Mouse (Mus musculus) urinary bladder, postnatal 25 days (tissue): ENCODE measurements around the gene Gm43738.
A peak's percentile ranks its signal among the peaks of the same experiment; 100 is the strongest.
"Not testable (repeated sequence)": the region's sequence is repeated elsewhere in the genome, so short reads cannot be mapped to it uniquely, and the experiment has no call there.

Source experiments
- DNase-seq: peaks from one replicate; pipeline ENCODE4 v3.0.0; 2022; ENCODE audit warnings: low spot score

Gene Gm43738

DNA sequence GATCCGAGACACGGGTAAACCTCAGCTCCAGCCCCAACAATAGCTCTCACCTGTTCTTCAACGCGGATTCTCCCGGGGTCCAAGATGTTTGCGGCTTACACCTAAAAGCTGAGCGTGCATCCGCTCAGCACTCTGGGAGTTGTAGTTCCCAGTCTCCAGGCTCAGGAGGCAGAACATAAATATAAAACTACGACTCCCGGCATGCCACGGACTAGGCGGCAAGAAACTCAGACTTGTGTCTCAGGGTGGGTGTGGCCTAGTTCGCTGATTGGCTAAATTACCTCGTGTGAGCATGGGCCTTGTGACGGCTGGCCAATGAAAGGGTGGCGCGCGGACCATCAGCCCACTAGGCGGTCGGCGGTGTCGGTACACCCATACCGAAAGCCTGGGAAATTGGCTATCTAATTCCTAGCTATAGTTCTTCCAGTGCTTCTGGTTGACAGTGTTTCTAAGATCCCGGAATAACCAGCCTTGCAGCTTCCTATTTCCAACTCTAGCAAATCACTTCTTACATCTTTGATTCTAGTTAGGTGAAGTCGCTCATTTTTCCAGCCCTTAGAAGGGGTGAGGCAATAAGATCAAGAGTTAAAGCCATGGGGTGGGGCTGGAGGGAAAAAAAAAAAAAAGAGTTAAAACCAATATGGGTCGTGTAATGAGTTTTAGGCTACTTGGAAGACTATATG lies 1.1 kb upstream of the Gm43738 start, which contains the start of gene Fdps:
Gene Fdps, minus strand, starts transcription at position 148 of the 683 bp plus-strand sequence.
- DNase-seq, result peak; percentile 76

DNA sequence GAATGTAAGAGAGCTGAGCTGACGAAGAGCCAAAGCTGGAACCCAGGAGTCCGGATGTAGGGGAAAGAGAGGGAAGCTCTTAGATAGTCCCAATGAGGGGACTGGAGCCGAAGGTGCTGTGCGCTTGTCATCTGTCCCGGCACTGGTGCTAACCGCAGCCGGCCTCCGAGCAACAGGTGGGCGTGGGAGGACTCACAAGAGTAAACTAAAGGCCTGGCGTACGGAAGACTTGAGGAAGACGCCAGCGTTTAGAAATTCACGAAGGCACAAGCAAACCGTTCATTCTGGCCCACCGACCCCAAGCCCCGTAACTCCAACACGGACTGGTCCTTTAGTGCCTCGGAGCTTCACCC lies 536 bp upstream of the Gm43738 start:
- DNase-seq, result no peak

DNA sequence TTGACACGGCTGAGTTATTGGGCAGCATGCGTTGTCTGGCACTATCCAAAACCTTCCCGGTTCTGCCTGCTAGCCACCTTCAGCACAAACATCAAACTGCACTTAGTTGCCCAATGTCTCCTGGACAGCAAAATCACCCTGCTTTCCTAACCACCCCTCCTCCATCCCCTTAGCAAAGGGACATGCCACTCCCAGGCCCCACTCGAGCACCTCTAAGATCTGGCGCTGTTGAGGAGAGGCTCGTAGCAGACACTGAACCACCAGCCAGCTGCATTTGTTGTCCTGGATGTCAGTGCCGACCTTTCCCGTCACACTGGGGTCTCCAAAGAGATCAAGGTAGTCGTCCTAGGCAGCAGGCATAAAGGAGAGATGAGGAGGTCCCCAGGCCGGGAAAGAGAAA lies 6.9 kb downstream of the Gm43738 start:
- no peak for DNase-seq

DNA sequence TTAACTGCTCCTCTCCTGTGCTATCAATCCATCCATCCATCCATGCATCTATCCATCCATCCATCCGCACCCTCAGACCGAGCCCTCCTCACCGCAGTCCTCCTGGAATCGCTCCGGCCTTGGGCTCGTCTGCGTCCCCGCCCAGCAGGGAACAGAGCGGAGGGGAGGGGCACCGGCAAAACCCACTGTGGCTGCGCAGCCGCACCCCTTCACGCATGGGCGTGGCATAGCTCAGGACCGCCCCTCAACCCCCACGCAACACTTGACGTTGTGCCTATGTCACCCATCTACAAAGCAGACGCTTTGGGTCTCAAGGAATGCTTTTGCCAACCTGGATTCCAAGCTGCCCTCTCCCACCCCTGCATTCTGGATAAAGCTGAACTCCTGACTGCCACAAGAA lies 7.7 kb downstream of the Gm43738 start, which contains the start of gene Rusc1:
Gene Rusc1, minus strand, starts transcription at position 137 of the 400 bp plus-strand sequence.
- DNase-seq, result peak; percentile 75

DNA sequence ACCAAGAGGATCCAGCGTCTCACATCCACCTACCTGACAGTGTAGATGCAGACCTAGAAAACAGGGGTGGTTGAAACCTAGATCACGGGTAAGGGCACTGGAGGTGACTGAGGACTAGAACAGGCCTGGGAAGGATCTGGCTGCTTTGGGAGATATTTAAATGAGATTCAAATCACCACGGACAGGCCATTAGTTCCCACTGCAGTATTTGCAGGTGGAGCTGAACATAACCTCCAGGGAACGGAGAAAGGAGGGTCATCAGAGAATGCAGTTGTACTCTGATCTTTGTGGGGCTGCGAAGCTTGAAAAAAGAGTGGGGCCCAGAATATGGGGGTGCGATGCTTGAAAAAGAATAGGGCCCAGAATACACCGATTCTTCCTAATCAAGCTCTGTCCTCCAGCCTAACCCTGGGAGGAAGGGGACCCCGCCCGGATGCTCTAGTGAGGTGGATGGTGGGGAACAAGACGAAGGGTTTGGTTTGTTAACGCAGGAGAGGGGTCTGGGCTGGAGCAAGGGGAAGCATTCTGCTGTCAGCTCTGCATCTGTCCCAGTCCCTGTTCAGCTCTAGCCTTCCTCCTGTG lies 8.3 kb downstream of the Gm43738 start:
- DNase-seq, result no peak

DNA sequence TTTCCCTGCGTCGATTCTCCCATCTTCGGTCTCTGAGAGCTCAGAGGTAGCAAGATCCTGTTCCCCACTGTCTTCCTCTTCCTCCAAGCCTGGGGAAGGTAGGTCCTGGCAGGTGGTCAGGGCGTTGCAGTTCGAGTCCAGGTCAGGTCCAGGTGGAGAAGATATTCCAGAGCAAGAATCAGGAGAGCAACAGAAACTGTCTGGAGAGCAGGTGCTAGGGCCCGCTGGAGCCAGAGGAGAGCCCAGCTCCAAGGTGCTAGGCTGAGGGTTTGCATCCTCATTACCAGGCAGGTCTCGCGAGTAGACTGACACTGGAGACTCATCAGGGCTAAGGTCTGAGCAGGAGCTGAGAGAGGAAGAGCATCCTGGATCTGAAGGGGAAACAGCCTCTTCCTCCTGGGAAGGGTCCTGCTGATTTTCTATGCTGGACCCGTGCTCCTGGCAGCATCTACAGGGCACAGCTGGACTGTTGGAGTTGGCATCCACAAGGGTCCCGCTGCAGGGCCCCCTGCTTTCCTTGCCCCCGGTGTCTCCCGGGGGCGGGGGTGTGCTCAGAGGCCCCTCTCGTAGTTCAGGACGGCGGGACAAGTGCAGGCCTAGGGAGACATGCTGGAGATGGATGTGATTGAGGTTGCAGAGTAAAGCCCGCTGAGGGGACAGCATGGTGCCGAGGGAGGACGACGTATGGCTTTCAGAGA lies 8.9 kb downstream of the Gm43738 start:
- DNase-seq, result no peak

GRCm38 (mm10) chr3:89090694-89091655 lies 9.9 kb downstream of the Gm43738 start:
- DNase-seq, result peak; percentile 89

DNA sequence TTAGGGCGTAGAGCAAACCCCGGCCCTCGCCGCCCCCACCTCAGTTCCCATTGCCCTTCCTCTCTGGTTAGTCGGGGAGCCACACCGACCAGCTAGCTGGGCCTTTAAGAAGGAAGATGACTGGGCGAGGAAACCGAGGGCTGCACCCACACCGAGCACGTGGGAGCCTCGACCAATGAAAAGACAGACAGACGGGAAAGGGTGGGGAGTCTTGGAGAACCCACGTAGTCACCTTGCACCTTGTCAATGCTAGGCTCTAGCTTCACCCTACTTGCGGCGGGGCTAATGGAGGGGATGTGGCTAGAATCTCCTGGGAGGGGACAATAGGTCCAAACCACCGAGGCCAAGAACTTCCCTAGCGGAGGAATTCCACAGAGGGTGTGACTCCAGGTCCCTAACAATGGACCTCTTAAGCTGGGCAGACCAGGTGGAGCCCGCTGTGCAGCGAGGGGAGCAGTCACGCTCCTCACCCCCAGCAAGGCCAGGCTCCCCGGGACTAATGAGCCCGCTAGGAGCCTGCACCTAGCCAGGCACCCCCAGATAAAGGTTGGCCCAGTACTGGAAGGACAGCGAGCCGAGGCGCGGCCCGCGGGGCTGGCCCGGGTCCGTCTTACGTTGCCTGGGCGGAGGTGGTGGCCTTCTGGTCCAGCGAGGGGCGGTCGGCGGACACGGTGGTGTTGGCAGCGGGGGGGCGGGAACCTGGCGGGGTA lies 10.9 kb downstream of the Gm43738 start:
- DNase-seq, result peak; percentile 71

DNA sequence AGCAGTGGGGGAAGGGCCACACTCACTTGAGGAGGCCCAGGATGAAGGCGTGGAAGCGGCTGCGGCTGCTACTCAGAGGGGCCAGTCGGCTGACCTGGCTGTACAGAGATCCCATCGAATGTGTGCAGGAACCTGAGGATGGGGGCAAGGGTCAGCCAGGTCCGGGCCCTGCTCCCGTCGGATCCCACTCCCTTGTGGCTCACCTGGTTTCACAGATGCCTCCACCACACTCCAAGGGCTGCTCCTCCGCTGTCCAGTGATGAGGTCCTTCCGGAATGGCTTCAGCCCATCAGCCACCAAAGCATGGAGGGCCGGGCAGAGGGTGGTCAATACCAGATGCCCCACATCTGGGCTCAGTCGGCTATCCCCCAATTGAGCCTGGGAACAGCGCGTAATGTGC lies 11.9 kb downstream of the Gm43738 start:
- no peak for DNase-seq

GRCm38 (mm10) chr3:89087338-89088110 lies 13.4 kb downstream of the Gm43738 start:
- peak; percentile 88 for DNase-seq

DNA sequence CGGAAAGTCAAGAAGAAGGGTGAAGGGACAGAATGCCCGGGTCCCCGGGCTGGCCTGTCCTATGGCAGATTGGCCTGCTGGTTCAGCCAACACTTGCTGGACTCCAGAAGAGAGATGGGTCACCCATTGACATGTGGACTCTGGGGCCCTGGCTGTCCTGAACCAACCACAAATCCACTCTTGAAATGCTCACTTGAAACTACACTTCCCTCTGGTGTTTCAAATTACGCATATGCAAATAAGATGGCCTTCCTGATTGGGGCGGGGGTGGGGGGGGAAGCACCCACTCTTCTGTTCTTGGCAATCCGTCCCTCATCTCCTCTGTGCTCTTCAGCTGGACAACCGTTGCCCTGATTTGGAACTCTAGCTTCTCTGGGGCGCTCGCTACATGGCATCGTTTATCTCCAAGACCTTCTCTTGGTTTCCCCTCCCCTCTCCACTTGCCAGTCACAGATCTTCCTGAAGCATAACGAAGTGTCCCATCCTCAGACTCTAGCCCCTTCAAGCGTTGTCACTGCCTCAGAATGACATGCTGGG lies 16.2 kb downstream of the Gm43738 start:
- DNase-seq, result no peak

GRCm38 (mm10) chr3:89084133-89084532 lies 16.8 kb downstream of the Gm43738 start:
- no peak for DNase-seq

DNA sequence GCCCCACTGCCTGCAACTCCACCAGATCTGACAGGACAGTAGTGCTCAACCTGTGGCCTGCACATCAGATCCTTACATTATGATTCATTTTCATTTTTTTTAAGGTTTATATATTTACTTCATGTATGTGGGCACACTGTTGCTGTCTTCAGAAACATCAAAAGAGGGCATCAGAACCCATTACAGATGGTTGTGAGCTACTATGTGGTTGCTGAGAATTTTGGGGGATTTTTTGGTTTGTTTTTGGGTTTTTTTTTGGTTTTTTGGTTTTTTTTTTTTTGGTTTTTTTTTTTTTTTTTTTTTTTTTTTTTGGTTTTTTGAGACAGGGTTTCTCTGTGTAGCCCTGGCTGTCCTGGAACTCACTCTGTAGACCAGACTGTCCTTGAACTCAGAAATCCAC lies 18.6 kb downstream of the Gm43738 start:
- DNase-seq, result not testable (repeated sequence)

DNA sequence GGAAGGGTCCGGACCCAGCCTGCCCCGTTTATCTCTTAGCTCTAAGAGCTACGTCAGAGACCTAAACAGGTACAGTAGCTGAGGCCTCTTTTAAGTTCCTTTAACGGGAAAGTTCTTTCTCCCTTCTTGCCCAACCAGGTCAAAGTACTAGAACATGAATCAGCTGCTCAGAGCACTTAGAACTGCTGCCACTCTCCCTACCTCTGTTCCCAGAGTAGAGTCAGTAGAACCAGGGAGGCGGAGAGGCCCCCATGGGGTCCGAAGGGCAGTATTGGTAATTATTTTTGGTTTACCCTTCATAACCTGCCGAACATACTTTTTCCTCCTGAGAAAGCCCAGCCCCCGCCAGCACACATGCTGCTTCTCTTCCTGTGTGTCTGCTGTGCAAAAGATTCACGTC lies 23.5 kb downstream of the Gm43738 start:
- DNase-seq, result no peak

- DNase-seq, result no peak
These were observed 33.6 kb downstream of the Gm43738 start for GRCm38 (mm10) chr3:89067265-89067664.

DNA sequence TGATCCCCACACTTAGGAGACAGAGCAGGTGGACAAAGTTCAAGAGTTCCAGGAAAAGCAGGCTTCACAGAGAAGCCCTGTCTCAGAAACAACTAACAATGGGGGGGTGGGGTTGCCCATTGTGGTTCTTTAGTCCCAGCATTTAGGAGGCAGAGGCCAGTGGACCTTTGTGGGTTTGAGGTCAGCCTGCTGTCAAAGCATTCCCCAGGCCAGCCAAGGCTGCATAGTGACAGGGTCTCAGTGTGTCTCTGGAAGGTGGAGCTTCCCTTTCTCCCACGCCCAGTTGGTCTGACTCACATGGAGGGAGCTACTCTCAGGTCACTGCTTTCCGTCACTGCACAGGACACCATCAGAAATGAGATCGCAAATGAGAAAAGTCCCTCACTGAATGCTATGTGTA lies 39.2 kb downstream of the Gm43738 start:
- DNase-seq, result no peak

DNA sequence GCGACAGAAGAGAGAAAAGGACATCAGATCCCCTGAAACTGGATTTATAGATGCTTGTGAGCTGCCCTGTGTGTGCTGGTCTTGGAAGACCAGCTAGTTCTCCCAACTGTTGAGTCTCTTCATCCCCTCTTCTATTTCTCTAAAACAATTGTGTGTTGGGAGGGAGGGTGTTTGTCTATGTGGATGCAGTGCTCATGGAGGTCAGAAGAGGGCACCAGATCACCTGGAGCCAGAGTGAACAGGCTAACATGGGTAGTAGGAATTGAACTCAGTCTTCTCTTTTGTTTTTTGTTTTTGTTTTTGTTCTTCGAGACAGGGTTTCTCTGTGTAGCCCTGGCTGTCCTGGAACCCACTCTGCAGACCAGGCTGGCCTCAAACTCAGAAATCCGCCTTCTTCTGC lies 42.1 kb downstream of the Gm43738 start:
- no peak for DNase-seq

- DNase-seq, result no peak
These were observed 42.5 kb downstream of the Gm43738 start for GRCm38 (mm10) chr3:89058361-89058760.

GRCm38 (mm10) chr3:89043359-89043758 lies 57.5 kb downstream of the Gm43738 start:
- no peak for DNase-seq
